Mouse (Mus musculus) neural tube, embryonic 14.5 days (tissue): ENCODE measurements around the gene Fam13a. TPM values are rescaled to one million over a fixed set of nuclear protein-coding genes. Genes with fewer than 3 reads are reported as not detected.

Experiments
- ATAC-seq: fragments of 200-750 bp; cut with Nextera tagmentation; 2 replicates; pipeline ENCODE4 v1.8.0; 2017; ENCODE audit warnings: low read depth, mild to moderate bottlenecking, moderate TSS enrichment, moderate library complexity
- H3K27ac ChIP-seq: fragments of 300-500 bp; sonication (generic); 2 replicates; pipeline ENCODE4 v1.5.1; 2014; ENCODE audit warnings: low read depth, mild to moderate bottlenecking, control low read depth, low read length, moderate library complexity, mixed read lengths
- H3K27me3 ChIP-seq: fragments of 300-500 bp; sonication (generic); 2 replicates; pipeline ENCODE4 v1.6.1; 2014; ENCODE audit warnings: low read length; ENCODE audit not compliant: control insufficient read depth, insufficient read depth
- H3K36me3 ChIP-seq: fragments of 300-500 bp; sonication (generic); 2 replicates; pipeline ENCODE4 v1.6.1; 2014; ENCODE audit warnings: low read length, mixed read lengths; ENCODE audit not compliant: control insufficient read depth, insufficient read depth
- H3K4me1 ChIP-seq: fragments of 300-500 bp; sonication (generic); 2 replicates; pipeline ENCODE4 v1.6.1; 2014; ENCODE audit warnings: low read length; ENCODE audit not compliant: control insufficient read depth, insufficient read depth
- H3K4me2 ChIP-seq: fragments of 300-500 bp; sonication (generic); 2 replicates; pipeline ENCODE4 v1.6.1; 2014; ENCODE audit warnings: mild to moderate bottlenecking, low read depth, low read length, control low read depth
- H3K4me3 ChIP-seq: fragments of 300-500 bp; sonication (generic); 2 replicates; pipeline ENCODE4 v1.5.1; 2014; ENCODE audit warnings: low read depth, low read length, control low read depth, mixed read lengths
- H3K9ac ChIP-seq: fragments of 300-500 bp; sonication (generic); replicated peaks from 2 replicates; pipeline ENCODE4 v1.6.1; 2014; ENCODE audit warnings: low read depth, mild to moderate bottlenecking, control low read depth, low read length, mixed read lengths
- H3K9me3 ChIP-seq: fragments of 300-500 bp; sonication (generic); 2 replicates; pipeline ENCODE4 v1.6.1; 2016; ENCODE audit warnings: low read length; ENCODE audit not compliant: control insufficient read depth
- WGBS: fragments of 180-500 bp; shearing (Covaris S2); extraction: QIAGEN DNeasy Blood & Tissue Kit; methylation state at CpG from one replicate; pipeline ENCODE4 v1.1.7; 2014; 5-methylcytosine and 5-hydroxymethylcytosine counted together
- polyA plus RNA-seq: library from polyadenylated mRNA; unstranded; fragments of >200 nt; fragmentation: Nextera tagmentation; extraction: Ambion mirVana; gene quantifications from 2 replicates; pipeline ENCODE4 v1.2.1, GENCODE M21; 2014

Gene Fam13a
- polyA plus RNA-seq, 1 experiment from 2014 or later, result 17.6 TPM

DNA sequence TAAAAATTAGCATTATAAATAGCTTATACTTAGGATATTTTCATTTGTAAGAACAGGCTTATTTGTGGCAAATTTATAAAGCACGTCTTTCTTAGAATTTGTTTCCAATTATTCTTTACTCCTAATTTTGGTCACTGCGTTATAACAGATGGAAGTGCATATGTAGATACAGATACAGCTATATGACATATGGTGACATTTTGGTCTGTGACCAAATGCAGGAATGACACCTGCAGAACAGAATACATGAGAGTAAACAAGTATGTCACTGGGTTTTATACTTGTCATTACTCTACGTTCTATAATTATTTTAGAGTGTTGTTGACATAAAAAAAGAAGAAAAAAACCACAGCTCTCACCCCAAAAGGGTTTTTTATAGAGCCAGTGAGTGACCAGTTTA, 125.3 kb downstream of the Fam13a start:
- Histone ChIP-seq H3K9me3 (no peaks in the 10 kb centered on the region), H3K36me3 (no peaks in the 10 kb centered on the region; the same call in 1 of the 2 replicates), H3K27ac (no peak overlapping the region), H3K4me2 (no peak overlapping the region), H3K4me1 (no peaks in the 10 kb centered on the region), H3K27me3 (no peaks in the 10 kb centered on the region), H3K4me3 (no peak overlapping the region), H3K9ac (no peak overlapping the region)
- 93% methylated on average over 3 of the region's 3 CpGs for WGBS
- ATAC-seq, result no peak

DNA sequence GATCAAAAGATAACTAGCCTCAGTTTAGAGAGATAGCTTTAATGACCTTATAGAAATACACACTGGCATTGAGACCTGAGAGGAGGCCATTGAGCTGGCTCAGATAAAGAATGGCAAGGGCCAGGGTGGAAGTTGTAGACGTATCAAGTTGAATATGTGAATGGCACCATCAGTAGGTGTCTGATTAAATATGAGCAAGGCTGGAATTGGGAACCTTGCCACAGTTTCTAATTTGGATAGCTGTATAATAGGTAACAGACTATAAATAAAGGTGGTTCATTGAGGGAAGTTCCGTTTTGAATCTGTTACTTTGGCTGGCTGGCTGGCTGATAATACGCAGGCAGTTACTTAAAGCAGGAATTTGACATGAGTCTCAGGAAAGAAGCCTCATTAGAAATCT, 127.7 kb downstream of the Fam13a start:
- H3K27me3 ChIP-seq, result no peaks in the 10 kb centered on the region
- no peak overlapping the region for H3K9ac ChIP-seq
- ATAC-seq, result no peak
- H3K4me2 ChIP-seq, result no peak overlapping the region
- no peaks in the 10 kb centered on the region for H3K9me3 ChIP-seq
- H3K4me1 ChIP-seq, result no peaks in the 10 kb centered on the region
- no peak overlapping the region for H3K27ac ChIP-seq
- 84% methylated on average over 3 of the region's 3 CpGs for WGBS
- peaks cover 3% of the 10 kb centered on the region; the same call in 1 of the 2 replicates for H3K36me3 ChIP-seq
- no peak overlapping the region for H3K4me3 ChIP-seq

DNA sequence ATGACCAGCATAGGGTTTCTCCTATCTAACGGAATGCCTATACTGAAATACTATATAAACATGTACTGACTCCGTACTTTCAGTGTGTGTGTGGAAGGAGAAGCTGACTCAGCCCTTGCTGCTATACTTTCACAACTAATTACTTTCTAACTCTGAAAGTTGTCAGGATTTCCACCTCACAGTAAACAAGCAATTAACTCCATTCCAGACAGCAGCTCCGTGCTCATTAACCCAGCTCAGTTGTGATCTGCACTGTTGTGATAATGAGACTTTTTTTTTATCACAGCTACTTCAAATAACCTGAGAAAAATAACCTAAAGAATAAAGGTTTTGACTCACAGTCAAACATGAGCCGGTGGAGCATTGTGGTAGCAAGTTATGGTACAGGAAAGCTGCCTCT, 129.4 kb downstream of the Fam13a start:
- H3K27ac ChIP-seq, result no peak overlapping the region
- H3K36me3 ChIP-seq, result peaks cover 3% of the 10 kb centered on the region; the same call in 1 of the 2 replicates
- no peak overlapping the region for H3K4me3 ChIP-seq
- no peaks in the 10 kb centered on the region for H3K9me3 ChIP-seq
- H3K4me2 ChIP-seq, result no peak overlapping the region
- no peaks in the 10 kb centered on the region for H3K27me3 ChIP-seq
- no peaks in the 10 kb centered on the region for H3K4me1 ChIP-seq
- 88% methylated on average over 4 of the region's 4 CpGs for WGBS
- no peak for ATAC-seq
- no peak overlapping the region for H3K9ac ChIP-seq

DNA sequence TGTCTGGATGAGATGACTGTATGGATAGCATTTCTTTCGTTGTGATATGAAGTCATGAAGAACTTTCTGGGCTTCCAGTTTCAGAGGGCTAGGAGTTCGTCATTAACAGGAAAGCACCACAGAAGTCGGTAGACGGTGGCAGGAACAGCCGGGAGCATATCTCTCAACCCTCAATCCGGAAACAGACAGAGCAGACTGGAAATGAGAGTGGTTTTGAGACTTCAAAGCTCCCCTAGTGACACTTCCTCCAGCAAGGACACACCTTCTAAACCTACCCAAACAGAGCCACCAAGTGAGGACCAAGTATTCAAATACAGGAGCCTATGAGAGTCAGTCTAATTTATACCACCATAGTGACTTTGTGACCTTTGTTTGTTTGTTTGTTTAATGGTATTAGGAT, 131.0 kb downstream of the Fam13a start:
- H3K9ac ChIP-seq, result no peak overlapping the region
- no peaks in the 10 kb centered on the region for H3K9me3 ChIP-seq
- no peaks in the 10 kb centered on the region for H3K4me1 ChIP-seq
- H3K36me3 ChIP-seq, result peaks cover 3% of the 10 kb centered on the region; the same call in 1 of the 2 replicates
- ATAC-seq, result no peak
- H3K27me3 ChIP-seq, result no peaks in the 10 kb centered on the region
- no peak overlapping the region for H3K4me2 ChIP-seq
- no peak overlapping the region for H3K4me3 ChIP-seq
- no peak overlapping the region for H3K27ac ChIP-seq
- WGBS, result 93% methylated on average over 6 of the region's 6 CpGs

DNA sequence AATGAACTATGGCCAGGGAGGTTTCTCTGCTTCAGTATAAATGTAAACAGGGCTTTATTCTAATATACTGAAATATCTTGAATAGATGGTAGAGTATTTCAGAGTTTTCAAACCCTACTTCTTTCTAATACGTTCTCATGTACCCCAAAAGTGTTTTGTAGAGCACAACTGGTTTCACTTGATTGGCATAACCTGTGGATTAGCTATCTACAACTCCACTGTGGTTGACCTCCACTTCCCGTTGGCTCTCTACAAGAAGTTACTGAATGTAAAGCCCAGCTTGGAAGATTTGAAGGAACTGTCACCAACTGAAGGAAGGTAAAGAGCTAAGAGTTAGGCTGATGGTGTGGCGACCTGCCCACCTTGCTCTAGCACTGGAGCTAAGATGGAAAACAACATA, 134.4 kb downstream of the Fam13a start:
- ATAC-seq, result no peak
- Histone ChIP-seq H3K36me3 (peaks cover 3% of the 10 kb centered on the region; the same call in 1 of the 2 replicates), H3K27me3 (no peaks in the 10 kb centered on the region), H3K4me1 (no peaks in the 10 kb centered on the region), H3K9me3 (no peaks in the 10 kb centered on the region), H3K9ac (no peak overlapping the region), H3K4me2 (no peak overlapping the region), H3K27ac (no peak overlapping the region), H3K4me3 (no peak overlapping the region)
- 88% methylated on average over 3 of the region's 3 CpGs for WGBS

DNA sequence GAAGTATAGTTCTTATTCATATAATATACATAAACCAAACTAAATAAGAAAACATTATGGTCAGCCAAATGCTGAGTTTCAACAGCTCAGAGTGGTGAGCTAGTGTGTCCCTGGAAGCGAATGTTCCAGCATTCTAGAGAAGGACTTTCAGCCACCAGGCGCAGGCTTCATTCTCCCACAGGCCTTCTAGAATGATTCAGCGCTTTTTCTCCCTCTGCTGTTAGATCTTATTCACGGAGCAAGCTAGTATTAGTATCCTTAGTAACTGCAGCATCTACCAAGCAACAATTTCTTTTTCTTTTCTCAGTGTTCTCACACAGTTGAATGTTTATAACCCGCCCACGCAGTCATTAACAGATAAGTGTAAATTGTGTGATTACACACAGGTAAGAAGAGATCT, 142.1 kb downstream of the Fam13a start:
- Histone ChIP-seq H3K27ac (no peak overlapping the region), H3K9me3 (no peaks in the 10 kb centered on the region), H3K36me3 (no peaks in the 10 kb centered on the region), H3K4me3 (no peak overlapping the region), H3K27me3 (no peaks in the 10 kb centered on the region), H3K4me1 (no peaks in the 10 kb centered on the region), H3K4me2 (no peak overlapping the region), H3K9ac (no peak overlapping the region)
- no peak for ATAC-seq
- 76% methylated on average over 6 of the region's 6 CpGs for WGBS

Other genes starting within 250 kb of the Fam13a start
- gene Herc3, start 193.1 kb downstream of the Fam13a start, polyA plus RNA-seq, result 38.9 and 41.7 TPM in 2 replicates
- gene Nap1l5, start 117.5 kb downstream of the Fam13a start, polyA plus RNA-seq, result 374 and 564 TPM in 2 replicates
- gene Tigd2, start 184.3 kb upstream of the Fam13a start, polyA plus RNA-seq, result 12.5 and 13.5 TPM in 2 replicates